Mouse (Mus musculus): ENCODE measurements around the gene Smyd3. TPM values are rescaled to one million over a fixed set of nuclear protein-coding genes. Genes with fewer than 3 reads are reported as not detected.

Smyd3 gene
- polyA plus RNA-seq, 1 experiment = 2.4 TPM

- Histone ChIP-seq H3K27me3 (ENCODE audit: control insufficient read depth, insufficient read depth, low read length) (no peaks in the 10 kb centered on the region), H3K4me1 (ENCODE audit: control insufficient read depth, insufficient read depth, low read length) (no peaks in the 10 kb centered on the region), H3K27ac (ENCODE audit: control insufficient read depth, insufficient read depth, low read depth, low read length) (no peak overlapping the region), H3K36me3 (ENCODE audit: control insufficient read depth, insufficient read depth, low read length) (no peaks in the 10 kb centered on the region), H3K4me3 (ENCODE audit: control insufficient read depth, low read depth, low read length) (no peak overlapping the region)
- no peak for TF ChIP-seq POLR2A (IDR thresholded peaks at IDR 0.05; ENCODE audit: control insufficient read depth, low read depth, low read length)
- no peak for TF ChIP-seq CTCF (IDR thresholded peaks at IDR 0.05; ENCODE audit: control insufficient read depth, insufficient read depth, insufficient replicate concordance, low read depth, low read length)
Observed at GRCm38 (mm10) chr1:179136461-179137144, 381.2 kb downstream of the Smyd3 start.

DNA sequence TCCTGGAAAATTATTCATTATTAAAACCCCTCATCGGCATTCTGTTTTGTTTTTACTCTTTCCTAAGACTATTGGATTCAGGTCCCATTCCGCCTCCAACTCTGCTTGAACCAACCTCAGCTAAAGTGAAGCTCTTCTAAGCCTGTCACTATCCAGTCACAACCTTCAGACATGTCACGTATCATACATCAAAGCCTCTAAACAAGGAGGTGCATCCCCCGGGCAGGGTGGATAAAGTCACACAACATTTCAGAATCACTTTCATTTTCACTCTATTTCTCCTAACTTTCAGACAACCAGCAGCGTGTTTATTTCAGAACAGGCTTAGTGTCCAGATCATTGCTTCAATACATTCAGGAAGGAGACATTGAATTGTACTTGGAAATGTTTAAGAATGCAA is 387.8 kb downstream of the Smyd3 start:
- no peaks in the 10 kb centered on the region for H3K4me1 ChIP-seq (ENCODE audit: control insufficient read depth, insufficient read depth, low read length)
- TF ChIP-seq POLR2A (IDR thresholded peaks at IDR 0.05; ENCODE audit: control insufficient read depth, low read depth, low read length) (no peak), CTCF (IDR thresholded peaks at IDR 0.05; ENCODE audit: control insufficient read depth, insufficient read depth, insufficient replicate concordance, low read depth, low read length) (no peak)
- no peak overlapping the region for H3K27ac ChIP-seq (ENCODE audit: control insufficient read depth, insufficient read depth, low read depth, low read length)
- no peak overlapping the region for H3K4me3 ChIP-seq (ENCODE audit: control insufficient read depth, low read depth, low read length)
- H3K27me3 ChIP-seq (ENCODE audit: control insufficient read depth, insufficient read depth, low read length) = no peaks in the 10 kb centered on the region
- no peaks in the 10 kb centered on the region for H3K36me3 ChIP-seq (ENCODE audit: control insufficient read depth, insufficient read depth, low read length)

GRCm38 (mm10) chr1:179126287-179126686 is 391.6 kb downstream of the Smyd3 start:
- Histone ChIP-seq H3K36me3 (ENCODE audit: control insufficient read depth, insufficient read depth, low read length) (no peaks in the 10 kb centered on the region), H3K27me3 (ENCODE audit: control insufficient read depth, insufficient read depth, low read length) (no peaks in the 10 kb centered on the region), H3K27ac (ENCODE audit: control insufficient read depth, insufficient read depth, low read depth, low read length) (no peak overlapping the region), H3K4me3 (ENCODE audit: control insufficient read depth, low read depth, low read length) (no peak overlapping the region), H3K4me1 (ENCODE audit: control insufficient read depth, insufficient read depth, low read length) (no peaks in the 10 kb centered on the region)
- TF ChIP-seq CTCF (IDR thresholded peaks at IDR 0.05; ENCODE audit: control insufficient read depth, insufficient read depth, insufficient replicate concordance, low read depth, low read length) = no peak
- no peak for TF ChIP-seq POLR2A (IDR thresholded peaks at IDR 0.05; ENCODE audit: control insufficient read depth, low read depth, low read length)

GRCm38 (mm10) chr1:179122476-179123229 is 395.2 kb downstream of the Smyd3 start:
- TF ChIP-seq CTCF (IDR thresholded peaks at IDR 0.05; ENCODE audit: control insufficient read depth, insufficient read depth, insufficient replicate concordance, low read depth, low read length) (no peak), POLR2A (IDR thresholded peaks at IDR 0.05; ENCODE audit: control insufficient read depth, low read depth, low read length) (no peak)

GRCm38 (mm10) chr1:179120217-179120966 is 397.4 kb downstream of the Smyd3 start:
- no peak overlapping the region for H3K4me3 ChIP-seq (ENCODE audit: control insufficient read depth, low read depth, low read length)
- no peaks in the 10 kb centered on the region for H3K36me3 ChIP-seq (ENCODE audit: control insufficient read depth, insufficient read depth, low read length)
- no peak overlapping the region for H3K27ac ChIP-seq (ENCODE audit: control insufficient read depth, insufficient read depth, low read depth, low read length)
- no peaks in the 10 kb centered on the region for H3K4me1 ChIP-seq (ENCODE audit: control insufficient read depth, insufficient read depth, low read length)
- H3K27me3 ChIP-seq (ENCODE audit: control insufficient read depth, insufficient read depth, low read length) = no peaks in the 10 kb centered on the region
- no peak for TF ChIP-seq POLR2A (IDR thresholded peaks at IDR 0.05; ENCODE audit: control insufficient read depth, low read depth, low read length)
- TF ChIP-seq CTCF (IDR thresholded peaks at IDR 0.05; ENCODE audit: control insufficient read depth, insufficient read depth, insufficient replicate concordance, low read depth, low read length) = no peak

More at GRCm38 (mm10) chr1:179122476-179123229, 395.2 kb downstream of the Smyd3 start:
- Histone ChIP-seq H3K27ac (ENCODE audit: control insufficient read depth, insufficient read depth, low read depth, low read length) (no peak overlapping the region), H3K4me3 (ENCODE audit: control insufficient read depth, low read depth, low read length) (no peak overlapping the region), H3K27me3 (ENCODE audit: control insufficient read depth, insufficient read depth, low read length) (no peaks in the 10 kb centered on the region), H3K4me1 (ENCODE audit: control insufficient read depth, insufficient read depth, low read length) (no peaks in the 10 kb centered on the region), H3K36me3 (ENCODE audit: control insufficient read depth, insufficient read depth, low read length) (no peaks in the 10 kb centered on the region)

- H3K4me1 ChIP-seq (ENCODE audit: control insufficient read depth, insufficient read depth, low read length) = no peaks in the 10 kb centered on the region
- no peak for TF ChIP-seq POLR2A (IDR thresholded peaks at IDR 0.05; ENCODE audit: control insufficient read depth, low read depth, low read length)
- no peak for TF ChIP-seq CTCF (IDR thresholded peaks at IDR 0.05; ENCODE audit: control insufficient read depth, insufficient read depth, insufficient replicate concordance, low read depth, low read length)
- H3K27ac ChIP-seq (ENCODE audit: control insufficient read depth, insufficient read depth, low read depth, low read length) = no peak overlapping the region
- H3K4me3 ChIP-seq (ENCODE audit: control insufficient read depth, low read depth, low read length) = no peak overlapping the region
- no peaks in the 10 kb centered on the region for H3K36me3 ChIP-seq (ENCODE audit: control insufficient read depth, insufficient read depth, low read length)
- no peaks in the 10 kb centered on the region for H3K27me3 ChIP-seq (ENCODE audit: control insufficient read depth, insufficient read depth, low read length)
Observed at GRCm38 (mm10) chr1:179118673-179119072, 399.2 kb downstream of the Smyd3 start.

Data from testis, adult 2 months (tissue).